Mouse (Mus musculus): ENCODE data around the gene Siva1.

Siva1 gene

GRCm38 (mm10) chr12:112644180-112644854, at the start of gene Siva1:
TSS of gene Siva1 (plus strand) at chr12:112644679.
- peak; percentile 96 to 98 for DNase-seq (ENCODE audit: low read depth in 1 of 2, low spot score in 2 of 2)

GRCm38 (mm10) chr12:112594989-112595388, 49.5 kb upstream of the Siva1 start:
- no peak for DNase-seq (ENCODE audit: low read depth in 1 of 2, low spot score in 2 of 2)

GRCm38 (mm10) chr12:112595626-112596025, 48.9 kb upstream of the Siva1 start:
- no peak for DNase-seq (ENCODE audit: low read depth in 1 of 2, low spot score in 2 of 2)

- no peak for DNase-seq (ENCODE audit: low read depth in 1 of 2, low spot score in 2 of 2)
Observed at GRCm38 (mm10) chr12:112596454-112596853, 48.0 kb upstream of the Siva1 start.

GRCm38 (mm10) chr12:112596891-112597500, 47.5 kb upstream of the Siva1 start:
- no peak for DNase-seq (ENCODE audit: low read depth in 1 of 2, low spot score in 2 of 2)

GRCm38 (mm10) chr12:112597618-112598017, 46.9 kb upstream of the Siva1 start:
- DNase-seq (ENCODE audit: low read depth in 1 of 2, low spot score in 2 of 2) = no peak

GRCm38 (mm10) chr12:112599198-112599597, 45.3 kb upstream of the Siva1 start:
- no peak for DNase-seq (ENCODE audit: low read depth in 1 of 2, low spot score in 2 of 2)

- no peak for DNase-seq (ENCODE audit: low read depth in 1 of 2, low spot score in 2 of 2)
Observed at GRCm38 (mm10) chr12:112599942-112600611, 44.4 kb upstream of the Siva1 start.

GRCm38 (mm10) chr12:112604022-112604421, 40.5 kb upstream of the Siva1 start:
- no peak for DNase-seq (ENCODE audit: low read depth in 1 of 2, low spot score in 2 of 2)

- no peak for DNase-seq (ENCODE audit: low read depth in 1 of 2, low spot score in 2 of 2)
Observed at GRCm38 (mm10) chr12:112604709-112605649, 39.5 kb upstream of the Siva1 start.

GRCm38 (mm10) chr12:112605766-112606165, 38.7 kb upstream of the Siva1 start:
- peak in 1 of 2 experiments; percentile 70 for DNase-seq (ENCODE audit: low read depth in 1 of 2, low spot score in 2 of 2)

GRCm38 (mm10) chr12:112606998-112607397, 37.5 kb upstream of the Siva1 start:
- no peak for DNase-seq (ENCODE audit: low read depth in 1 of 2, low spot score in 2 of 2)

- no peak for DNase-seq (ENCODE audit: low read depth in 1 of 2, low spot score in 2 of 2)
Observed at GRCm38 (mm10) chr12:112609031-112609430, 35.4 kb upstream of the Siva1 start.

GRCm38 (mm10) chr12:112616668-112617067, 27.8 kb upstream of the Siva1 start:
- no peak for DNase-seq (ENCODE audit: low read depth in 1 of 2, low spot score in 2 of 2)

GRCm38 (mm10) chr12:112617184-112617583, 27.3 kb upstream of the Siva1 start:
- peak; percentile 64 to 72 for DNase-seq (ENCODE audit: low read depth in 1 of 2, low spot score in 2 of 2)

- DNase-seq (ENCODE audit: low read depth in 1 of 2, low spot score in 2 of 2) = peak in 1 of 2 experiments; percentile 74
Observed at GRCm38 (mm10) chr12:112617898-112618380, 26.5 kb upstream of the Siva1 start.

GRCm38 (mm10) chr12:112618981-112619685, 25.3 kb upstream of the Siva1 start:
- DNase-seq (ENCODE audit: low read depth in 1 of 2, low spot score in 2 of 2) = no peak

GRCm38 (mm10) chr12:112619686-112620353, 24.7 kb upstream of the Siva1 start, which contains the start of gene Adssl1:
TSS of gene Adssl1 (plus strand) at chr12:112620045.
- DNase-seq (ENCODE audit: low read depth in 1 of 2, low spot score in 2 of 2) = peak; percentile 64 to 68

- DNase-seq (ENCODE audit: low read depth in 1 of 2, low spot score in 2 of 2) = no peak
Observed at GRCm38 (mm10) chr12:112620354-112621061, 24.0 kb upstream of the Siva1 start.

All from monocyte, adult 2 months (primary cell).